Mouse (Mus musculus) macrophage (primary cell): ENCODE results near the gene Nedd1. TPM values are rescaled to one million over a fixed set of nuclear protein-coding genes. Genes with fewer than 3 reads are reported as not detected.
A peak's percentile ranks its signal among the peaks of the same experiment; 100 is the strongest.

Source experiments
- H3K27ac ChIP-seq: fragments of 350-480 bp; formaldehyde crosslinking; 2 replicates; pipeline ENCODE4 v1.9.0; 2021
- H3K36me3 ChIP-seq: fragments of 350-480 bp; formaldehyde crosslinking; 2 replicates; pipeline ENCODE4 v1.9.0; 2021; ENCODE audit errors: inconsistent target
- H3K4me3 ChIP-seq: fragments of 350-480 bp; formaldehyde crosslinking; 2 replicates; pipeline ENCODE4 v1.9.0; 2021; ENCODE audit errors: inconsistent target
- H3K79me2 ChIP-seq: fragments of 350-480 bp; formaldehyde crosslinking; 2 replicates; pipeline ENCODE4 v1.9.0; 2021; ENCODE audit errors: inconsistent target
- WGBS: methylation state at CpG from one replicate; pipeline ENCODE4 v1.1.7; 2026; ENCODE audit warnings: inconsistent platforms; ENCODE audit not compliant: missing documents; 5-methylcytosine and 5-hydroxymethylcytosine counted together
- polyA plus RNA-seq: library from polyadenylated mRNA; stranded (reverse); fragments of 250-400 nt; gene quantifications from 3 replicates; pipeline ENCODE4 v1.2.4, GENCODE M21; 2018; ENCODE audit warnings: inconsistent platforms
- total RNA-seq, 78 experiments: library from RNA; depleted of rRNA; stranded (reverse); fragments of 250-400 nt; gene quantifications; 1 replicate in 9 of 78; 2 replicates in 24 of 78; 3 replicates in 43 of 78; 4 replicates in 2 of 78; pipeline ENCODE4 v1.2.4; 2018; ENCODE audit warnings: inconsistent platforms in 56 of 78

Nedd1 gene
- 10 to 100 TPM in 23 of 26 experiments, 1 to 10 TPM in 3; 5.8 to 40.5 (median 22.8) TPM for total RNA-seq (2018; cell fraction: chromatin; rRNA removed)
- total RNA-seq (2018; cell fraction: cytosol; rRNA removed) = 10 to 100 TPM in 7 of 26 experiments, 1 to 10 TPM in 19; 7.0 to 12.7 (median 8.9) TPM
- 10 to 100 TPM in 19 of 26 experiments, 1 to 10 TPM in 7; 7.0 to 35.3 (median 13.1) TPM for total RNA-seq (2018; cell fraction: nucleus; rRNA removed)
- 7.6 to 15.0 TPM (median 9.7 TPM) in 3 replicates for polyA plus RNA-seq

DNA sequence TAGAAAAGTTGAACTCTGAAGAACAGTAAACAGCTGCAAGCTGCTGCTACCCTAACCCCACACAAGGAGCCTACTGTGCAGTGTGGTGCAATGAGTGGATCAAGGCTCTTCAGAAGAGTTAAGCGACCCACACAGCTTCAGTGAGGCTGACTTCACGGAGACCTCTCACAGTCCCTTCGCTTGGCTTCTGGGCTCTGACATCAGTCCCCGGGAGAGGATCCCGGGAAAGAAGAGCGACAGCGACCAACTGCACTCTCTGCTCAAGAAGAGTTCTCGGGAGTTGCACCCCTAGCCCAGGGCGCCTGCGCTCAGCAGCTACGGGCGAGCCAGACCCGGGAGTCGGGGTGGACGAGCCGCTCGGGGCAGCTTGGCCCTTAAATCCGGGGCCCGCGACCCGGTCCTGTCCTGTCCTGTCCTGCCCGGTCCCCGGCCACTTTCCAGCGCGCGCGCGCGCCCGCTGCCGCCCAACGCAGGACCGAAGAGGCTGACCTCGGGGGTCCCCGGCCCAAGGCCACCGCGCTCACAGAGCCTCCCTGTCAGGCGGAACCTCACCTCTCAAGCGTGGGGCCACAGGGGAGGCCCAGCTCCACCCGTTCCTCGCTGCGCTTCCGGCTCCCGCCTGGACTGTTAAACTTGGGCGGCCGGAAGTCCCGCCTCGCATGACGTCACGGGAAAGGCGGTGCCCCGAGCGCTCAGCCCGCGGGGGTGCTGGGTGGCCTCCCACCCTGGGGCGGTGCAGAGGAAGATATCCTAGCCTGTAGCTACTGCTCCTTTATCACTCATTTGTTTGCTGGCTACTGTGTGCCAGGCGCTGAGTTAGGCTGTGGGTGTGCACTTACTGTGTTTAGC is at the start of gene Nedd1:
TSS of gene Nedd1 (minus strand) at position 650 of the 849 bp plus-strand sequence.
- no peaks in the 10 kb centered on the region; the same call in 1 of the 2 replicates for H3K36me3 ChIP-seq
- WGBS = under 1% methylated on average over 57 of the region's 57 CpGs
- peaks cover 20% of the 10 kb centered on the region; the same call in 1 of the 2 replicates for H3K79me2 ChIP-seq
- H3K4me3 ChIP-seq = peak within 1 kb of the TSS; percentile 77
- peak within 1 kb of the TSS; percentile 38 for H3K27ac ChIP-seq

DNA sequence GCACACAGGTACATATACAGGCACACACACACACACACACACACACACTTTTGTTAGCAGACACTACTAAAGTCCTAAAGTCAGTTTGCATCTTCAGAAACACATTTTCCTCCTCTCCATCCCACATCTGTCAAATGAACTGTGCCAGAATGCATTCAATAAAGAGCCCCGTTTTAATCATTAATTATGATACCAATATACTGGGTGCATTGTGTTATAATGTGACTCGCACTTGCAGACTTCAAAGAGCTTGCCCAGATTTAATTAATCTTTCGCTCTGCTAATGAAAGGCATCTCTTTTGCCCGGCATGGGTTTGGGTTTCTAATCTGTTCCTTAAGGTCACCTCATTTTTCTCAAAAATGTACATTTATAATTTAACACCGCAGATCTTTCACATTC is 32.1 kb upstream of the Nedd1 start:
- no peak overlapping the region for H3K4me3 ChIP-seq
- no peak overlapping the region for H3K27ac ChIP-seq
- WGBS = 95% methylated on average over 5 of the region's 5 CpGs
- no peaks in the 10 kb centered on the region for H3K36me3 ChIP-seq
- H3K79me2 ChIP-seq = no peaks in the 10 kb centered on the region

- Histone ChIP-seq H3K36me3 (no peaks in the 10 kb centered on the region), H3K4me3 (no peak overlapping the region), H3K79me2 (no peaks in the 10 kb centered on the region), H3K27ac (no peak overlapping the region)
- 90% methylated on average over 3 of the region's 3 CpGs for WGBS
These were observed 8.1 kb upstream of the Nedd1 start for GRCm38 (mm10) chr10:92730339-92730738.

GRCm38 (mm10) chr10:92728723-92729122 is 6.5 kb upstream of the Nedd1 start:
- Histone ChIP-seq H3K79me2 (no peaks in the 10 kb centered on the region), H3K4me3 (no peak overlapping the region), H3K36me3 (no peaks in the 10 kb centered on the region), H3K27ac (no peak overlapping the region)
- WGBS = 81% methylated on average over 3 of the region's 3 CpGs

DNA sequence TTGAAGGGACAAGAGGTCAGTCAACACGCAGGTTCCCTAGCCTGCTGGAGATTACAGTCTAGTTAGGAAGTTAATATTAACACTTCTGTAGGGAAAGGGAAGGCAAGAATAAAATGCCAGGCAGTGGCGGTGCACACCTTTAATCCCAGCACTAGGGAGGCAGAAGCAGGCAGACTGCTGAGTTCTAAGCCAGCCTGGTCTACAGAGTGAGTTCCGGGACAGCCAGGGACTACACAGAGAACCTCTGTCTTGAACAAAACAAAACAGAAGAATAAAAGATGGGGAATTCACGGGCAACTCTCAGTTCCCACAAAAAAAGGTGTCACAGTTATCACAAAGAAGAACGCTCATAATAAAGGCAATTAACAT is 384 bp upstream of the Nedd1 start:
- H3K27ac ChIP-seq = peak overlapping the region; percentile 25
- H3K36me3 ChIP-seq = no peaks in the 10 kb centered on the region; the same call in 1 of the 2 replicates
- H3K4me3 ChIP-seq = peak overlapping the region; percentile 27
- WGBS = 41% methylated on average over 5 of the region's 5 CpGs
- peaks cover 20% of the 10 kb centered on the region; the same call in 1 of the 2 replicates for H3K79me2 ChIP-seq

GRCm38 (mm10) chr10:92699032-92699431 is 23.2 kb downstream of the Nedd1 start:
- H3K27ac ChIP-seq = no peak overlapping the region
- 95% methylated on average over 6 of the region's 6 CpGs for WGBS
- no peak overlapping the region for H3K4me3 ChIP-seq
- H3K79me2 ChIP-seq = no peaks in the 10 kb centered on the region
- peaks cover 27% of the 10 kb centered on the region for H3K36me3 ChIP-seq

DNA sequence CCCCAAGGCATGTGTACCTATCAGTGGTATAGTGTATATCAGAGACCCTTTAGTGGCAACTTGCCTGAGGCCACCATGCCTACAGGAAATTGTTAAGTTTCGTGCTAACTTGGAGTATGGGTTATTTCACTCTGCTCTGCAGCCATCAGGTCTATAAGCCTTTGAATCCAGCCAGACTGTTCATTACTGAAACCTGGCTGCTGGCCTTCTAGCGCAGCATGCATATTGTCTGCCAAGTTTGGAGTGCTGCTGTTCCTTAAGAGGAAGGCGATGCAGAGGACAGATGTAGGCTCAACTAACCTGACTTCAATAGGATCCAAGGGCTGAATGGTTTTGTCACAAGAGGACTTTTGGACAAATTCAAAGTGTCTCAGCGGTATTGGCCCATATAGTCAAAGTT is 47.2 kb downstream of the Nedd1 start:
- H3K79me2 ChIP-seq = no peaks in the 10 kb centered on the region
- 98% methylated on average over 4 of the region's 4 CpGs for WGBS
- H3K4me3 ChIP-seq = no peak overlapping the region
- H3K27ac ChIP-seq = no peak overlapping the region
- H3K36me3 ChIP-seq = no peaks in the 10 kb centered on the region

DNA sequence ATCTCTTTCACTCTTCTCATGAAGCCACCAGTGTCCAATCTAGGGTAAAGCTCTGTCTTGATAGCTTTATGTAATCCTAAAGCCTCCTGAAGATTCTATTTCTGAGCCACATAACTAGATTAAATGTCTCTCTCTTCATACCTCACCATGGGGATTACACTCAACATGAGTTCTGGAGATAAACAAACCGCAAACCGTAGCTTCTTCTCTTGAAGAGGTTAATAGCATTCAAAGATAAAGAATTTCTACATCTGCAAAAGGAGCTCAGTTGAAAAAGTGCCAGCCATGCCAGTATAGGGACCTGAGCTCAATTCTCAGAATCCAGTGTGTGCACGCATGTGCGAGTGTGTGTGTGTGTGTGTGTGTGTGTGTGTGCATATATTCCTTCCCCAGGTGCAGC is 50.3 kb downstream of the Nedd1 start:
- Histone ChIP-seq H3K27ac (no peak overlapping the region), H3K79me2 (no peaks in the 10 kb centered on the region), H3K4me3 (no peak overlapping the region), H3K36me3 (no peaks in the 10 kb centered on the region)
- WGBS = 98% methylated on average over 4 of the region's 4 CpGs

DNA sequence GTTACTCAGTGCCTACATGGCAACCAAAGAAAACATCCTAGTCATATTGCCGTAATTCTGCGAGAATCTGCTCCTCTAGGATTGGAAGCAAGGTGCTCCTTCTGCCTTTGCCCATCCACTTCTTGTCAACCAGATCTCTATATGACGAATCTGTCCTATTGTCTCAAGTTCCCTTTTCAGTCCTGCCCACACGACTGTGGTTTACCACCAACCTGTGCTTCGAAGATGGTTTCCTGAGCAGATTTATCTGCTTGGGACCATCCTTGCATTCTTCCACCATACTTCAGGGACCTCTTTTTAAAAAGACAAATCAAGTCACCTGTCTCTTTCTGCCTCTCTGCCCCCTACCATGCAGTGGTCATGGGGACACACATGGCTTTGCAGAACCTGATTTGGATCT is 56.9 kb downstream of the Nedd1 start:
- WGBS = 35% methylated on average over 5 of the region's 5 CpGs
- no peak overlapping the region for H3K27ac ChIP-seq
- H3K79me2 ChIP-seq = no peaks in the 10 kb centered on the region
- no peaks in the 10 kb centered on the region for H3K36me3 ChIP-seq
- no peak overlapping the region for H3K4me3 ChIP-seq

- Histone ChIP-seq H3K36me3 (no peaks in the 10 kb centered on the region), H3K27ac (no peak overlapping the region), H3K4me3 (no peak overlapping the region), H3K79me2 (no peaks in the 10 kb centered on the region)
- WGBS = 90% methylated on average over 4 of the region's 4 CpGs
These were observed 69.0 kb downstream of the Nedd1 start for GRCm38 (mm10) chr10:92653266-92653665.

DNA sequence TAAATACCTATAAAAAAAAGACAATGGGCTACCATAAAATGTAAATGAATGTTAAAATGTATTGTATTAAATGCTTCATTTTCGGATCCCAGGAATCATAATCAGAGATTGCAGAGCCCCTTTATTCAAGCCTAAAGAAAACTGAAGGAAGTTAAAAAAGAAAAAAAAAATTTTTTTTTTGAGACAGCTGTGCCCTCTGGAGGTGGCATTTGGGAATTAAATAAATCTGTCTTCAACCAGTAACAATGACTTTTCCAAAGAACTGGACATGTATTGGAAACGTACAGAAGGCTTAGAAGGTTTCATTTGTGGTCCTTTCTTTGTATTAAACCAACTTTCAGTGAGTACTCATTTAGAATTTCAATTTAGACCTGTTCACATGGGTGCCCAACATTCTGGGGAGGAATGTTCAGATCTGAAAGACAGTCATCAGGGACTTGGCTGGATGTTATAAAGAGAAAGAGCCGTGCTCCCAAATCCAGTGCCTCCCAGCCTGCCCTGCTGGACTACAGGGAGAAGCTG is 69.8 kb downstream of the Nedd1 start:
- H3K4me3 ChIP-seq = no peak overlapping the region
- no peak overlapping the region for H3K27ac ChIP-seq
- 30% methylated on average over 3 of the region's 3 CpGs for WGBS
- no peaks in the 10 kb centered on the region for H3K36me3 ChIP-seq
- no peaks in the 10 kb centered on the region for H3K79me2 ChIP-seq

GRCm38 (mm10) chr10:92651266-92651665 is 71.0 kb downstream of the Nedd1 start:
- H3K79me2 ChIP-seq = no peaks in the 10 kb centered on the region
- WGBS = 91% methylated on average over 3 of the region's 3 CpGs
- H3K27ac ChIP-seq = no peak overlapping the region
- no peak overlapping the region for H3K4me3 ChIP-seq
- no peaks in the 10 kb centered on the region for H3K36me3 ChIP-seq

GRCm38 (mm10) chr10:92649096-92649495 is 73.1 kb downstream of the Nedd1 start:
- H3K27ac ChIP-seq = no peak overlapping the region
- no peaks in the 10 kb centered on the region for H3K79me2 ChIP-seq
- H3K36me3 ChIP-seq = no peaks in the 10 kb centered on the region
- 75% methylated on average over 8 of the region's 8 CpGs for WGBS
- no peak overlapping the region for H3K4me3 ChIP-seq

DNA sequence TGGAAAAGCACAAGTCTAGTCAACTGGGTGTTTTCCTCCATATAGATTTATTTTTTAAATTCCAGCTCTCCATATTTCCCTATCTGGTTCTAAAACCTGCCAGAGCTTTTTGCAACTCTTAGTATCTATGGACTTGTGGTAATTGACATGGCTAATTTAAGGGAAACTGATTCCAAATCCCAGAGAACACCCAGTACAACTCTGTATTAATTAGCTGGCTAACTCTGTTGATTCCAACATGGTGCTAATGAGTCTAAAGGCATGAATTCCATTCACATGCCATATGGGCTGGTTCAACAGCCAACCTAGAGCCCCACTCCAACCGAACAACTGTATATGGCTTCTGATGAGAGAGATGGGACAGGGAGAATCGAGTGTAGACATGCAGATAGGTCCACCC is 74.5 kb downstream of the Nedd1 start:
- H3K4me3 ChIP-seq = no peak overlapping the region
- no peaks in the 10 kb centered on the region for H3K36me3 ChIP-seq
- no peaks in the 10 kb centered on the region for H3K79me2 ChIP-seq
- no peak overlapping the region for H3K27ac ChIP-seq
- 68% methylated on average over 2 of the region's 2 CpGs for WGBS

DNA sequence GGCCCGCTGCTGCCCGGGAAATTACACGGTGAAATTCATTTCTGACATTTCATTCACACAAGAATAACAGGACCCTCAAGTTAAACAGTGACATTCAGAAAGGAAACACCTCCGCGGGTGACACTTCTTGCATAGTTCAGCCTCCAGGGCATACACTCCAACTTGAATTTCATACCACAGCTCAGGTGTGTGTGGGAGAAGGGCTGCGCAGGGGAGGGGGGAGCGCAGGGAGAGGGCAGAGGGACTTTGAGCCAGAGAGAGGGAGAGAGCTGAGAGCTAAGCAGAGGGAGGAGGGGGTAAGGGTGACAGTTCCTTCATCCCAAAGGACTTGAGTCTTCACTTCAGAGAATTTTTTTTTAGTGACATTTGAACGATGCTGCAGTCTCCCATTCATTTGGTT is 78.2 kb downstream of the Nedd1 start:
- H3K36me3 ChIP-seq = no peaks in the 10 kb centered on the region
- 83% methylated on average over 8 of the region's 8 CpGs for WGBS
- no peaks in the 10 kb centered on the region for H3K79me2 ChIP-seq
- no peak overlapping the region for H3K27ac ChIP-seq
- no peak overlapping the region for H3K4me3 ChIP-seq
